Mouse (Mus musculus): ENCODE data around the gene Sdk1. TPM values are rescaled to one million over a fixed set of nuclear protein-coding genes. Genes with fewer than 3 reads are reported as not detected.
"Not testable (repeated sequence)": the region's sequence is repeated elsewhere in the genome, so short reads cannot be mapped to it uniquely, and the experiment has no call there.

Gene Sdk1
- polyA plus RNA-seq, 1 experiment from 2014 or later = 0.71 TPM

DNA sequence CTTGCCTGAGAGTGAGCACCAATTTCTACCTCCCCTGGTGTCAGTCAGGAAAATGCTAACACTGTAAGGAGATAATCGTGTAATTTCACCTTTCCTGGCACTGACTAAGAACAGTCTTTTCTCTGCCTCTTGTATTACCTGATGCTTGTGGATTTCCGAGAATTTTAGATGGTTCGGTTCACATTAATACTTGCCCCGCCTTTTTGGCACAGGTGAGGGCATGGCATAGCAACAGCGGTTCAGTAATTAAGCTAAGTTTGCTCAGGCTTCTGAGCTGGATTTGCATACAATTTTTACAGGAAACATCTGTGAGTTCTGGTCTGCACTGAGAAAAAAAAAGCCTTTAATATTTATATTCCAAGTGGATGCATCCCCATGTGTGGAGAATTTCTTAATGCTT lies 350.0 kb downstream of the Sdk1 start:
- no peak overlapping the region for H3K27ac ChIP-seq
- 86% methylated on average over 5 of the region's 5 CpGs for WGBS
- ATAC-seq = no peak

DNA sequence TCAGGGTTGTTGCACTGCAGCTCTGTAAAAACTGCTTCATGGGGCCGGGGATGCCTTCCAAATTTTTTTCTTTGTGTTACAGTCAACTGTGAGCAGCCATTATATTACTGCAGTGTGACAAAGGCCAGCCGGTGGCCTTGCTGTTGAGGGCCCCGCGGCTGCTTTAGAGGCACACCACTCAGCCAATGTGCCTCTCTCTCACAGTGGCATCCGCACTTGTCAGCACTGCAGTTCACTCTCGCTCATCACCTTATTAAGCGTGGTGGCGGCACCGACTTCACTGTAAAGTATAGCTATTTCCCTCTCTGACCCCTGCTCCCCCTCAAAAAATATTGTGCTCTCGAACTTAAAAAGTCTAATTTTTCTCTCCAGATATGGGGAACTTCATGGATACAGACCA lies 371.4 kb downstream of the Sdk1 start:
- Histone ChIP-seq H3K9ac (no peak overlapping the region), H3K27me3 (no peaks in the 10 kb centered on the region), H3K4me2 (no peak overlapping the region), H3K4me1 (peaks cover 14% of the 10 kb centered on the region), H3K36me3 (ENCODE audit: poor library complexity, severe bottlenecking) (no peaks in the 10 kb centered on the region), H3K4me3 (no peak overlapping the region), H3K9me3 (replicated peaks) (no peaks in the 10 kb centered on the region), H3K27ac (no peak overlapping the region)
- WGBS = 60% methylated on average over 10 of the region's 10 CpGs
- no peak for ATAC-seq

More for the DNA sequence above, 350.0 kb downstream of the Sdk1 start:
- Histone ChIP-seq H3K27me3 (no peaks in the 10 kb centered on the region), H3K4me3 (no peak overlapping the region), H3K9ac (no peak overlapping the region), H3K4me1 (no peaks in the 10 kb centered on the region), H3K36me3 (ENCODE audit: poor library complexity, severe bottlenecking) (no peaks in the 10 kb centered on the region), H3K9me3 (replicated peaks) (no peaks in the 10 kb centered on the region), H3K4me2 (no peak overlapping the region)

DNA sequence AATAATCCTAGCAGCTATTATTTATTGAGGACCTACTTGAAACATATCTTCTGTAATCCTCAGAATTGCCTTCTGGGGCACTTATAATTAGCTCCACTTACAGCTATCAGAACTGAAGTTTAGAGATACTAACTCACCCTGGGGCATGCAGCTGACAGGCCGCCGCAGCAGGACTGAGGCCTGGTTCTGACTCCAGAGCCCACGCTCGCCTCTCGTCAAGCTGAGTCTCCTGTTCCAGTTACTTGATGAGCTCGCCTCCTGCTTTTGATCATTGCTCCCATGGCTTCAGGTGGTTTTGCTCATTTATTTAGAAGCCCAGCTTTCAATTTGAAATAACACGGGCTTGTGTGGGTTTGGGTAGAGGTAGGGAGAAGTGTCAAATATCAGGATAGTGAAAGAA lies 374.5 kb downstream of the Sdk1 start:
- Histone ChIP-seq H3K9ac (no peak overlapping the region), H3K27me3 (no peaks in the 10 kb centered on the region), H3K27ac (no peak overlapping the region), H3K9me3 (replicated peaks) (no peaks in the 10 kb centered on the region), H3K4me3 (no peak overlapping the region), H3K4me2 (no peak overlapping the region), H3K4me1 (peaks cover 21% of the 10 kb centered on the region), H3K36me3 (ENCODE audit: poor library complexity, severe bottlenecking) (no peaks in the 10 kb centered on the region)
- ATAC-seq = no peak
- WGBS = 61% methylated on average over 7 of the region's 7 CpGs

- H3K4me1 ChIP-seq = peaks cover 18% of the 10 kb centered on the region
- H3K9me3 ChIP-seq (replicated peaks) = no peaks in the 10 kb centered on the region
- H3K9ac ChIP-seq = no peak overlapping the region
- no peaks in the 10 kb centered on the region for H3K27me3 ChIP-seq
- H3K4me2 ChIP-seq = no peak overlapping the region
- no peaks in the 10 kb centered on the region for H3K36me3 ChIP-seq (ENCODE audit: poor library complexity, severe bottlenecking)
- no peak overlapping the region for H3K27ac ChIP-seq
- WGBS = 43% methylated on average over 6 of the region's 6 CpGs
- no peak overlapping the region for H3K4me3 ChIP-seq
- ATAC-seq = no peak
These were observed 376.4 kb downstream of the Sdk1 start for GRCm38 (mm10) chr5:141617660-141618059.

DNA sequence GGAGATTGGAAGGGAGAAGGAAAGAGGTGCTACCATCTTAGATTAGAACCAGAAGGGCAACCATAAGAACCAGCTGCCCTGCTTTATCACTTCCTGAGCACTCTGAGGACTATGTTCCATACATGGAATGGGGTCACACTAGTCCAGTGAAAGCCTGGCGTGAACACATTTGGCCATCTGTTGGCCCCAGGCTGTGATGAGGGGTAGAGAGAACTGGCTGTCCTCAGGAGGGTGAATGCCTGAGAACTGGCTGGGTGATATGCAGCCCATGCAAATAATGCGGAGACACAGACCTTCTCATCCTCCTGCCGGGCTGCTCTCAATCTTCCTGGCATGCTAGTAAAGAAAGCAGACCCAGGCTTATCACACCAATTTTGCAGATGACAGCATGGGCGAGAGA lies 384.1 kb downstream of the Sdk1 start:
- no peak for ATAC-seq
- Histone ChIP-seq H3K27me3 (no peaks in the 10 kb centered on the region), H3K4me3 (no peak overlapping the region), H3K27ac (no peak overlapping the region), H3K9me3 (replicated peaks) (no peaks in the 10 kb centered on the region), H3K36me3 (ENCODE audit: poor library complexity, severe bottlenecking) (no peaks in the 10 kb centered on the region), H3K9ac (no peak overlapping the region), H3K4me1 (no peaks in the 10 kb centered on the region), H3K4me2 (no peak overlapping the region)
- WGBS = 91% methylated on average over 4 of the region's 4 CpGs

- H3K4me1 ChIP-seq = no peaks in the 10 kb centered on the region
- no peak for ATAC-seq
- no peaks in the 10 kb centered on the region for H3K9me3 ChIP-seq (replicated peaks)
- no peak overlapping the region for H3K4me3 ChIP-seq
- no peak overlapping the region for H3K9ac ChIP-seq
- no peaks in the 10 kb centered on the region for H3K27me3 ChIP-seq
- H3K36me3 ChIP-seq (ENCODE audit: poor library complexity, severe bottlenecking) = no peaks in the 10 kb centered on the region
- H3K27ac ChIP-seq = no peak overlapping the region
- 95% methylated on average over 5 of the region's 5 CpGs for WGBS
- no peak overlapping the region for H3K4me2 ChIP-seq
These were observed 390.4 kb downstream of the Sdk1 start for GRCm38 (mm10) chr5:141631641-141632040.

GRCm38 (mm10) chr5:141633271-141633670 lies 392.0 kb downstream of the Sdk1 start:
- Histone ChIP-seq H3K4me3 (no peak overlapping the region), H3K27ac (no peak overlapping the region), H3K4me1 (no peaks in the 10 kb centered on the region), H3K27me3 (no peaks in the 10 kb centered on the region), H3K9ac (no peak overlapping the region), H3K36me3 (ENCODE audit: poor library complexity, severe bottlenecking) (no peaks in the 10 kb centered on the region), H3K9me3 (replicated peaks) (no peaks in the 10 kb centered on the region), H3K4me2 (no peak overlapping the region)
- no peak for ATAC-seq
- 64% methylated on average over 4 of the region's 4 CpGs for WGBS

GRCm38 (mm10) chr5:141636406-141636805 lies 395.1 kb downstream of the Sdk1 start:
- H3K27ac ChIP-seq = no peak overlapping the region
- no peak for ATAC-seq
- H3K4me2 ChIP-seq = no peak overlapping the region
- H3K36me3 ChIP-seq (ENCODE audit: poor library complexity, severe bottlenecking) = no peaks in the 10 kb centered on the region
- no peaks in the 10 kb centered on the region for H3K9me3 ChIP-seq (replicated peaks)
- no peak overlapping the region for H3K9ac ChIP-seq
- H3K4me3 ChIP-seq = no peak overlapping the region
- no peaks in the 10 kb centered on the region for H3K4me1 ChIP-seq
- H3K27me3 ChIP-seq = no peaks in the 10 kb centered on the region
- 94% methylated on average over 11 of the region's 11 CpGs for WGBS

DNA sequence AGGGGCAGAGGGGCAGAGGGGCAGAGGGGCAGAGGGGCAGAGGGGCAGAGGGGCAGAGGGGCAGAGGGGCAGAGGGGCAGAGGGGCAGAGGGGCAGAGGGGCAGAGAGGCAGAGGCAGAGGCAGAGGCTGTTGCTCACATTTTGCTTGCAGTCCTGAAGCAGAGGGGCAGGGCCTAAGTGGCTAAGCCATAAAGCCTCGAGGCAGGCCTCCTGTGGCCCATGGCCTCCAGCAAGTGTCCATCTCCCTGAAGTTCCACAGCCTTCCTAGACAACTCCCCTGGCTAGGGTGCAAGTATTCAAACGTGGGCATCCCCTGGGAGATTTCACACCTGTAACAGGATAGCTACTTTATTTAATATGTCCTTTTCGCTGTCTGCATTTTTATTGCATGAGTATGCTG lies 395.8 kb downstream of the Sdk1 start:
- H3K36me3 ChIP-seq (ENCODE audit: poor library complexity, severe bottlenecking); H3K9me3 ChIP-seq (replicated peaks); H3K4me2 ChIP-seq; H3K27ac ChIP-seq; ATAC-seq; H3K9ac ChIP-seq; H3K4me3 ChIP-seq; H3K4me1 ChIP-seq; H3K27me3 ChIP-seq: not testable (repeated sequence)
- 75% methylated on average over 3 of the region's 3 CpGs for WGBS

GRCm38 (mm10) chr5:141645671-141646070 lies 404.4 kb downstream of the Sdk1 start:
- H3K27ac ChIP-seq = no peak overlapping the region
- no peak overlapping the region for H3K4me3 ChIP-seq
- no peak overlapping the region for H3K4me2 ChIP-seq
- no peak overlapping the region for H3K9ac ChIP-seq
- WGBS = 68% methylated on average over 5 of the region's 5 CpGs
- ATAC-seq = no peak
- no peaks in the 10 kb centered on the region for H3K27me3 ChIP-seq
- H3K36me3 ChIP-seq (ENCODE audit: poor library complexity, severe bottlenecking) = no peaks in the 10 kb centered on the region
- H3K9me3 ChIP-seq (replicated peaks) = no peaks in the 10 kb centered on the region
- H3K4me1 ChIP-seq = no peaks in the 10 kb centered on the region

DNA sequence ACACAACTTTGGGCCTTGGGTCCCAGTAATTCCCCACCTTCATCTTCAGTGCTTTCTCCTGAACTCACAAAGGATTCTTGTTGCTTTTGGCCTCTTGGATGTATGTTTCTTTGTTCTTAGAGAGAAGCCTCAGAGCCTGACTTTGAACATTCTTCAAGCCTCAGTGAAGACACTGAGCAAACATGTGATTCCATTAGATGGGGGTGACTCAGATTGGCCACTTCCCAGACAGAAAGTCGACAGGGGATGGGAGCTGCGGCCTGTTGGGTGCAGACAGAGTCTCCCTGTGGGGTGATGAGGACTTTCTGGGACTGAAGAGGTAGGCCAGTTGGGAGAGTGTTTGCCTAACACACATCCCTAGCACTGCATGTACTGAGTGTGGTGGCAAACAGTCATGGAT lies 405.3 kb downstream of the Sdk1 start:
- no peak overlapping the region for H3K9ac ChIP-seq
- H3K27ac ChIP-seq = no peak overlapping the region
- H3K4me3 ChIP-seq = no peak overlapping the region
- no peaks in the 10 kb centered on the region for H3K9me3 ChIP-seq (replicated peaks)
- H3K4me2 ChIP-seq = no peak overlapping the region
- no peak for ATAC-seq
- 79% methylated on average over 2 of the region's 2 CpGs for WGBS
- no peaks in the 10 kb centered on the region for H3K27me3 ChIP-seq
- H3K36me3 ChIP-seq (ENCODE audit: poor library complexity, severe bottlenecking) = no peaks in the 10 kb centered on the region
- H3K4me1 ChIP-seq = no peaks in the 10 kb centered on the region

DNA sequence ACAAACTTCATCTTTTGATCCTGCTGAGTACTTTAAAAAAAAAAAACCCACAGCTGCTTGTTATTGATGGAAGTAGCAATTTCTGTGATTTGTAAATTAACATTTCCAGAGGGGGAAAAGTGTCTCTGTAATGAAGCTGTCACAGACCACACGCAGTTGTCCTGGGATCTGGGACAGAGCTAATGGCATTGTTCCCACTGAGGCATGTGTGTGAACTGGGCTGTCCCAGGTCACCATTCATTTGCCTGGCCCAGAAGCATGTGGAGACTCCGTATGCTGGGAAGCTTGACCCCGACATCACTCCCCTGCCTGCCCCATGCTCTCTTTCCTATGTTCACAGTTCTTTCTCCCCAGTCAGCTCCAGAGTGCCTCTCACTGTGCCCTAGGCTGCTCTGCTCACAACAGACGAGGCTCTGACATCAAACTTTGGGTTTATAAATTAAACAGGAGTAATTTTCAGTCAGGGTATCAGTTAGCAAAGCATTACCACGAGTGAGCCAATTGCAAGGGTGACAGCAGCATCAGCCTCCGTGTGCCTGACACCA lies 408.6 kb downstream of the Sdk1 start:
- no peak overlapping the region for H3K27ac ChIP-seq
- no peak overlapping the region for H3K4me2 ChIP-seq
- H3K36me3 ChIP-seq (ENCODE audit: poor library complexity, severe bottlenecking) = no peaks in the 10 kb centered on the region
- H3K9me3 ChIP-seq (replicated peaks) = no peaks in the 10 kb centered on the region
- ATAC-seq = no peak
- no peaks in the 10 kb centered on the region for H3K4me1 ChIP-seq
- no peaks in the 10 kb centered on the region for H3K27me3 ChIP-seq
- H3K4me3 ChIP-seq = no peak overlapping the region
- 55% methylated on average over 6 of the region's 6 CpGs for WGBS
- H3K9ac ChIP-seq = no peak overlapping the region

GRCm38 (mm10) chr5:141651690-141652377 lies 410.5 kb downstream of the Sdk1 start:
- no peak overlapping the region for H3K4me2 ChIP-seq
- H3K4me1 ChIP-seq = no peaks in the 10 kb centered on the region
- H3K36me3 ChIP-seq (ENCODE audit: poor library complexity, severe bottlenecking) = no peaks in the 10 kb centered on the region
- H3K27ac ChIP-seq = no peak overlapping the region
- ATAC-seq = no peak
- no peaks in the 10 kb centered on the region for H3K9me3 ChIP-seq (replicated peaks)
- WGBS = 91% methylated on average over 4 of the region's 4 CpGs
- no peak overlapping the region for H3K4me3 ChIP-seq
- no peaks in the 10 kb centered on the region for H3K27me3 ChIP-seq
- H3K9ac ChIP-seq = no peak overlapping the region
